Mouse (Mus musculus): ENCODE data around the gene Apela.

DNA sequence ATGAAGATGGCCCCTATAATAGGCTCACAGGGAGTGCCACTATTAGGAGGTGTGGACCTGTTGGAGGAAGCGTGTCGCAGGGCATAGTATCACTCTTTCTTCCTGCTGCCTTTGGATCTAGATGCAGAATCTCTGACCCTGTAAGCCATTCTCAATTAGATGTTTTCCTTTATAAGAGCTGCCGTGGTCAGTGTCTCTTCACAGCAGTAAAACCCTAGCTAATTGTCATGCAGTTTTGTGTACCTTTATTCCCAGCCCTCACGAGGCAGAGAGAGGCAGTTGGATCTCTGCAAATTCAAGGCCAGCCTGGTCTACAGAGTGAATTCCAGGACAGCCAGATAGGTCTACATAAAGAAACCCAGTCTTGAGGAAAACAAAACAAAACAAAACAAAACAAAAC lies 25.1 kb upstream of the Apela start:
- TF ChIP-seq POLR2AphosphoS5 (IDR thresholded peaks at IDR 0.05; ENCODE audit: insufficient replicate concordance, low read depth, low read length) (no peak), GATA1 (IDR thresholded peaks at IDR 0.05; ENCODE audit: borderline replicate concordance, low read length) (no peak), CTCF (IDR thresholded peaks at IDR 0.05; ENCODE audit: low read depth, low read length) (no peak), TAL1 (conservative IDR thresholded peaks at IDR 0.05; ENCODE audit: low read depth, low read length) (no peak), GATA2 (IDR thresholded peaks at IDR 0.05; ENCODE audit: borderline replicate concordance, low read depth, low read length) (no peak)

All from G1E (cell line).